In the genomic region with DNA sequence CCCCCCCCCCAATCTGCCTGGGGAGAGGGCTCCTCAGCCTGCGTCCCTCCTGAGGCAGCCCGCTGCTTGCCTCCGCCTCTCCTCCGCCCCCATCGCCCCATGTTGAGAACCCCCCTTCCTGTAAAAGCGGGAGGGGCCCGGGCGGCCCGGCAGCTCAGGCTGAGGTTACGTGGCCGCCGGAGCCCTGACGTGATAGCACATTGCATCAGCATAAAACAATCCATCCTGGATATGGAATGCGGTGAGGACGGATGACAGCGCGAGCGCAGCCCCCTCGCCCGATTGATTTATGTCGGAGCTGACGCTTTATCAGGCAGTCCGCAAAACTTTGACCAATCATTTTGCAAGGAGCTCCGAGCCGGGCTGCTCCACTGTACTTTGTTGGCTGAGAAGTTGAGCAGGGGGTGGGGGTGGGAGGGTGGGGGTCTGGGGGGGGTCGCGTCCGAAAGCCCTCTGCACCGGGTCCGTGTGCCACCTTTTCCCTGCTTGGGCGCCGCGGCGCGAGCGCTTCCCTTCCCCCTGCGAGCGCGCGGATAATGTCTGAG, we compare ENCODE assay signal across 8 mouse cellular contexts. TPM values are rescaled to one million over a fixed set of nuclear protein-coding genes. Genes with fewer than 3 reads are reported as not detected.
DNase-seq lines count a peak whose midpoint lies in the region; ATAC-seq and TF ChIP-seq lines count a peak whose summit lies in the region.

Hoxb9 (plus strand) TSS at position 462 of the 545 bp plus-strand sequence.

- H3K4me2 ChIP-seq in lung, embryonic 14.5 days, result peak within 1 kb of the TSS; percentile 57
- H3K4me2 ChIP-seq in kidney, embryonic 16.5 days (replicated peaks; ENCODE audit: low read depth, low read length), result peak within 1 kb of the TSS; percentile 86
- peak within 1 kb of the TSS; percentile 51 for H3K4me2 ChIP-seq in stomach, embryonic 16.5 days (ENCODE audit: low read depth, low read length)

- no peak within 1 kb of the TSS for H3K27ac ChIP-seq in lung, embryonic 14.5 days (ENCODE audit: low read depth)
- H3K27ac ChIP-seq in kidney, embryonic 16.5 days (ENCODE audit: low read length), result peak within 1 kb of the TSS; percentile 96
- no peak within 1 kb of the TSS for H3K27ac ChIP-seq in stomach, embryonic 16.5 days (ENCODE audit: low read length)

- ATAC-seq in lung, embryonic 14.5 days (ENCODE audit: insufficient read depth), result peak; percentile 22; the same call in 1 of the 2 replicates
- peak; percentile 42; the same call in 1 of the 2 replicates for ATAC-seq in common myeloid progenitor, adult 5-6 weeks (replicated peaks; ENCODE audit: low read depth, poor library complexity, severe bottlenecking)
- peak; percentile 57 for ATAC-seq in kidney, embryonic 16.5 days (ENCODE audit: low FRiP score, low TSS enrichment)
- no peak for ATAC-seq in stomach, embryonic 16.5 days (ENCODE audit: insufficient read depth, low FRiP score)

- H3K36me3 ChIP-seq in lung, embryonic 14.5 days (ENCODE audit: insufficient read depth), result no peaks in the 10 kb centered on the region
- 0 out of 2 replicates have a peak, but pooled peaks cover 5% of the 10 kb centered on the region for H3K36me3 ChIP-seq in kidney, embryonic 16.5 days (ENCODE audit: insufficient read depth, low read length)
- H3K36me3 ChIP-seq in stomach, embryonic 16.5 days (ENCODE audit: control insufficient read depth, insufficient read depth, low read length), result no peaks in the 10 kb centered on the region

- TF ChIP-seq CTCF in lung, embryonic 14.5 days (IDR thresholded peaks at IDR 0.05; ENCODE audit: low read depth), result no peak
- TF ChIP-seq CTCF in lung, adult 2 months (IDR thresholded peaks at IDR 0.05; ENCODE audit: insufficient read depth, low read length), result no peak

- peak within 1 kb of the TSS; percentile 35 for H3K4me3 ChIP-seq in lung, embryonic 14.5 days (ENCODE audit: low read depth, low read length)
- H3K4me3 ChIP-seq in lung, adult 2 months (replicated peaks; ENCODE audit: extremely low read depth, low read depth, low read length), result no peak within 1 kb of the TSS
- H3K4me3 ChIP-seq in kidney, embryonic 16.5 days (ENCODE audit: low read length), result peak within 1 kb of the TSS; percentile 71
- H3K4me3 ChIP-seq in stomach, embryonic 16.5 days (replicated peaks; ENCODE audit: low read length), result peak within 1 kb of the TSS; percentile 38

- no peaks in the 10 kb centered on the region for H3K9me3 ChIP-seq in lung, embryonic 14.5 days (ENCODE audit: low read depth, low read length)
- H3K9me3 ChIP-seq in kidney, embryonic 16.5 days (ENCODE audit: low read length), result no peaks in the 10 kb centered on the region
- H3K9me3 ChIP-seq in stomach, embryonic 16.5 days (replicated peaks; ENCODE audit: control insufficient read depth, low read length), result no peaks in the 10 kb centered on the region

- peak within 1 kb of the TSS; percentile 20; the same call in 1 of the 2 replicates for H3K9ac ChIP-seq in lung, embryonic 14.5 days
- peak within 1 kb of the TSS; percentile 85 for H3K9ac ChIP-seq in kidney, embryonic 16.5 days (replicated peaks; ENCODE audit: low read length)
- peak within 1 kb of the TSS; percentile 49; the same call in 1 of the 2 replicates for H3K9ac ChIP-seq in stomach, embryonic 16.5 days (ENCODE audit: low read length)

- TF ChIP-seq POLR2A in lung, adult 2 months (IDR thresholded peaks at IDR 0.05; ENCODE audit: borderline replicate concordance, extremely low read depth, low read depth, low read length), result no peak

- H3K27me3 ChIP-seq in lung, embryonic 14.5 days (ENCODE audit: insufficient read depth, low read length), result peaks cover 99% of the 10 kb centered on the region
- H3K27me3 ChIP-seq in kidney, embryonic 16.5 days (ENCODE audit: insufficient read depth, low read length), result no peaks in the 10 kb centered on the region; the same call in 1 of the 2 replicates
- H3K27me3 ChIP-seq in stomach, embryonic 16.5 days (ENCODE audit: control insufficient read depth, insufficient read depth, low read length), result peaks cover 96% of the 10 kb centered on the region

- under 1% methylated on average over 40 of the region's 40 CpGs for WGBS in lung, embryonic 14.5 days
- WGBS in lung, adult 2 months, result under 1% methylated on average over 39 of the region's 40 CpGs
- under 1% methylated on average over 40 of the region's 40 CpGs for WGBS in kidney, embryonic 16.5 days
- WGBS in stomach, embryonic 16.5 days, result 1% methylated on average over 40 of the region's 40 CpGs

- DNase-seq in lung, embryonic 14.5 days, result no peak
- no peak for DNase-seq in lung, adult 2 months
- no peak for DNase-seq in cerebellum, adult 18-20 months
- no peak for DNase-seq in MN1 (ENCODE audit: low spot score)
- DNase-seq in frontal cortex, postnatal 36 days (ENCODE audit: low spot score in 2 of 2), result no peak

- no peaks in the 10 kb centered on the region for H3K4me1 ChIP-seq in lung, embryonic 14.5 days (ENCODE audit: insufficient read depth)
- H3K4me1 ChIP-seq in lung, adult 2 months (ENCODE audit: control insufficient read depth, insufficient read depth, low read length), result peaks cover 3% of the 10 kb centered on the region; the same call in 1 of the 2 replicates
- peaks cover 60% of the 10 kb centered on the region for H3K4me1 ChIP-seq in kidney, embryonic 16.5 days (ENCODE audit: insufficient read depth, low read length)
- H3K4me1 ChIP-seq in stomach, embryonic 16.5 days (ENCODE audit: control insufficient read depth, insufficient read depth, low read length), result peaks cover 14% of the 10 kb centered on the region

RNA-seq across cellular contexts. Expression of gene Hoxb9, which starts in this region (rescaled TPM):
- 0.08 and 0.22 TPM in 2 replicates for polyA plus RNA-seq in lung, embryonic 14.5 days (2014; fragmentation: Nextera tagmentation; extraction: Ambion mirVana)
- polyA plus RNA-seq in lung, adult 2 months (2012; rRNA removed), result 0.14 TPM in 1 of 2 replicates, not detected in the other
- total RNA-seq in common myeloid progenitor, adult 5-6 weeks (2017), result not detected in 2 replicates
- 21.5 and 24.5 TPM in 2 replicates for polyA plus RNA-seq in kidney, embryonic 16.5 days (2015; fragmentation: Nextera tagmentation; extraction: Ambion mirVana)
- 0.14 and 0.16 TPM in 2 replicates for polyA plus RNA-seq in stomach, embryonic 16.5 days (2015; fragmentation: Nextera tagmentation; extraction: Ambion mirVana)

Comparison
In these comparisons a context has a peak if more than half of its experiments do, and no peak if none do; other contexts are left out.
1. RNA of gene Hoxb9 (polyA plus RNA-seq): 21.5 to 24.5 TPM in kidney, embryonic 16.5 days; 0.14 to 0.16 TPM in stomach, embryonic 16.5 days, 0.08 to 0.22 TPM in lung, embryonic 14.5 days and 0.14 TPM in lung, adult 2 months; every median in the first group is over 10 times any median in the second.
2. Peak in ATAC-seq, H3K4me3 ChIP-seq, H3K9ac ChIP-seq and H3K4me2 ChIP-seq in lung, embryonic 14.5 days; RNA of the gene not detected or under 1 TPM.
3. Peak in ATAC-seq in common myeloid progenitor, adult 5-6 weeks; RNA of the gene not detected or under 1 TPM.
4. H3K9ac ChIP-seq: peak in every context shown above with its lines; median percentile 85 in kidney, embryonic 16.5 days; 49 in stomach, embryonic 16.5 days; 20 in lung, embryonic 14.5 days.
5. Peak in every context shown above with its lines, with median percentiles within 50 percentile points of each other: H3K4me2 ChIP-seq.